Mouse (Mus musculus): ENCODE results near the gene Sertad1.

DNA sequence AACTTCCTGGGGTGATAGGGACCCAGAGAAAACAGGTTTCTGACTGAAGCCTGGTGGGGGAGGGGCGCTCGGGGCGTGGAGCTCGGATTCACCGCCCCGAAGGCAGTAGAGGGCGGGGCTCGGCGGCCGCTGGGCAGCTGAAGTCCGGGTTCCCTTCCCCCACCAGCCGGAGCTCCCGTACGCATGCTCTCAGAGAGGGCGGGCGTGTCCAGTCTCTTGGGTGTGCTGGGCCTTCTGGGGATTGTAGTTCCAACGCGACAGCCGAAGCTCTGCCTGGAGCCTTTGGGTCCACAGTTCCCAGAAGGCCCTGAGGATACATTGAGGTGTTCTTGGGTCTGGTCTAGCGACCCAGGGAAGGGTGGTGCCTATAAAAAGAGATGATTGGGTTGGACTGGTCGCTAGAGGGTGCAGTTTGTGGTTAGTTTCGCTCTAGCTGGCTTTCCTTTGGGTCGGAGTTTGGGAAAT is 12.2 kb upstream of the Sertad1 start:
- TF ChIP-seq CTCF (IDR thresholded peaks at IDR 0.05; ENCODE audit: low read depth) (peak; percentile 67), EP300 (IDR thresholded peaks at IDR 0.05; ENCODE audit: low read depth) (peak; percentile 8; the same call in 1 of the 2 replicates)

Data from heart, postnatal 0 days (tissue).